ENCODE assay signal across 20 mouse cellular contexts in the genomic region with DNA sequence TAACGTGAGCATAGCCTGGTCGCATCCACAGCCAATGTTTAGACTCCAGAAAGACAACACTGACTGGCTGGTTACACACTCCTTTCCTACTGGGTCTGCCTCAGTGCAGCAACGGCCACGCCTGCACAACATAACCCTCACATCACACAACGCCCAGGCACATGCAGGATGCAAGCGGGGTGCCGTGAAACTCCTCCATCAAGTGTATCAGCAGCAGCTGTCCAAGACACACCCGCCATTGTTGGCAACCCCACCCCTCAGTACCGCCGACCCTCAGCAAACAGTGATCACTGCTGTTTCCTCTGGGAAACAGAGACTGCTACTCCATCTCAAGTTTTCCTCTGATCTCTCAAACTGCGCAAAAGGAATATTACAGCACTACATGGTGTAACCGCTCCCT. TPM values are rescaled to one million over a fixed set of nuclear protein-coding genes. Genes with fewer than 3 reads are reported as not detected.
DNase-seq lines count a peak whose midpoint lies in the region; ATAC-seq and TF ChIP-seq lines count a peak whose summit lies in the region.
"Had no signal": no experiment of that assay in that cellular context is flagged by ENCODE, and none has a peak within 500 bp of the region (broad histone marks: within the 10 kb centered on the region; RNA-seq: fewer than 3 reads in every experiment).

No protein-coding gene starts in this region.

- no peak overlapping the region for H3K9ac ChIP-seq in lung, embryonic 14.5 days
- H3K9ac ChIP-seq: embryonic facial prominence, embryonic 12.5 days; hindbrain, embryonic 14.5 days had no signal

- H3K9me3 ChIP-seq in lung, embryonic 14.5 days (ENCODE audit: low read depth, low read length) = no peaks in the 10 kb centered on the region
- H3K9me3 ChIP-seq: embryonic facial prominence, embryonic 12.5 days; heart, embryonic 12.5 days; hindbrain, embryonic 10.5 days had no signal

- no peaks in the 10 kb centered on the region for H3K36me3 ChIP-seq in lung, embryonic 14.5 days (ENCODE audit: insufficient read depth)
- H3K36me3 ChIP-seq: embryonic facial prominence, embryonic 12.5 days; heart, embryonic 12.5 days; hindbrain, embryonic 10.5 days had no signal

- H3K4me1 ChIP-seq in lung, embryonic 14.5 days (ENCODE audit: insufficient read depth) = peaks cover 10% of the 10 kb centered on the region; the same call in 1 of the 2 replicates

- no peak for TF ChIP-seq CTCF in lung, embryonic 14.5 days (IDR thresholded peaks at IDR 0.05; ENCODE audit: low read depth)

- no peak overlapping the region for H3K27ac ChIP-seq in lung, embryonic 14.5 days (ENCODE audit: low read depth)
- H3K27ac ChIP-seq: embryonic facial prominence, embryonic 12.5 days; heart, adult 2 months; hindbrain, embryonic 10.5 days; hindbrain, embryonic 14.5 days had no signal

- WGBS in lung, embryonic 14.5 days = 56% methylated on average over 12 of the region's 12 CpGs

- DNase-seq in lung, embryonic 14.5 days = peak; percentile 44
- DNase-seq in lung, adult 18-20 months = no peak
- peak; percentile 3 for DNase-seq in thymus, postnatal 14 days
- no peak for DNase-seq in thymus, adult 18-20 months
- peak; percentile 70 for DNase-seq in R1 (ENCODE audit: low read depth, low spot score)
- DNase-seq in spleen, postnatal 14 days (ENCODE audit: low spot score in 2 of 2) = no peak
- no peak for DNase-seq in adrenal gland, postnatal 10 days
- DNase-seq: adrenal gland, adult 8-10 months; cerebellum, adult 11-12 months; cerebellum, adult 9-10 months; cerebellum, postnatal 25 days; gastrocnemius, postnatal 10 days; heart, adult 2 months had no signal

- peak; percentile 35; the same call in 1 of the 2 replicates for ATAC-seq in lung, embryonic 14.5 days (ENCODE audit: insufficient read depth)
- ATAC-seq: forebrain, embryonic 14.5 days; intestine, embryonic 16.5 days; Patski had no signal

- H3K4me3 ChIP-seq in lung, embryonic 14.5 days (ENCODE audit: low read depth, low read length) = no peak overlapping the region
- H3K4me3 ChIP-seq: embryonic facial prominence, embryonic 12.5 days; heart, adult 2 months; heart, embryonic 12.5 days; hindbrain, embryonic 10.5 days had no signal

- no peak overlapping the region for H3K4me2 ChIP-seq in lung, embryonic 14.5 days
- H3K4me2 ChIP-seq: embryonic facial prominence, embryonic 12.5 days; heart, embryonic 12.5 days; hindbrain, embryonic 14.5 days had no signal

- no peaks in the 10 kb centered on the region for H3K27me3 ChIP-seq in lung, embryonic 14.5 days (ENCODE audit: insufficient read depth, low read length)
- H3K27me3 ChIP-seq: embryonic facial prominence, embryonic 12.5 days; heart, embryonic 12.5 days; Patski had no signal

RNA-seq across cellular contexts. Expression of a gene that starts 58.8 kb away (rescaled TPM):
- 9.3 and 9.5 TPM in 2 replicates for polyA plus RNA-seq in lung, embryonic 14.5 days (2014; fragmentation: Nextera tagmentation; extraction: Ambion mirVana)
- total RNA-seq in adrenal gland, postnatal 10 days (2021) = 10 to 100 TPM; 10.8 to 14.6 TPM

Comparison
In these comparisons a context has a peak if more than half of its experiments do, and no peak if none do; other contexts are left out.
1. DNase-seq: peak in lung, embryonic 14.5 days (single experiment), thymus, postnatal 14 days (single experiment) and R1 (single experiment); none in lung, adult 18-20 months (0 of 2), thymus, adult 18-20 months (0 of 2), spleen, postnatal 14 days (0 of 2) and adrenal gland, postnatal 10 days (single experiment).